Mouse (Mus musculus) heart, embryonic 15.5 days (tissue): ENCODE measurements around the gene Tgfbr3. TPM values are rescaled to one million over a fixed set of nuclear protein-coding genes. Genes with fewer than 3 reads are reported as not detected.
A peak's percentile ranks its signal among the peaks of the same experiment; 100 is the strongest.

Experiments used
- ATAC-seq: fragments of 200-750 bp; cut with Nextera tagmentation; replicated peaks from 2 replicates; pipeline ENCODE4 v1.8.0; 2017; ENCODE audit warnings: low read depth, moderate TSS enrichment; ENCODE audit not compliant: insufficient number of reproducible peaks, insufficient read depth, low FRiP score
- H3K27ac ChIP-seq: fragments of 300-500 bp; sonication (generic); 2 replicates; pipeline ENCODE4 v1.5.1; 2015; ENCODE audit warnings: mild to moderate bottlenecking, inconsistent platforms
- H3K27me3 ChIP-seq: fragments of 300-500 bp; sonication (generic); 2 replicates; pipeline ENCODE4 v1.6.1; 2015; ENCODE audit warnings: inconsistent platforms
- H3K36me3 ChIP-seq: fragments of 300-500 bp; sonication (generic); 2 replicates; pipeline ENCODE4 v1.6.1; 2015; ENCODE audit warnings: mild to moderate bottlenecking, inconsistent platforms
- H3K4me1 ChIP-seq: fragments of 300-500 bp; sonication (generic); replicated peaks from 2 replicates; pipeline ENCODE4 v1.6.1; 2015; ENCODE audit warnings: inconsistent platforms
- H3K4me2 ChIP-seq: fragments of 300-500 bp; sonication (generic); 2 replicates; pipeline ENCODE4 v1.6.1; 2015; ENCODE audit warnings: inconsistent platforms, mild to moderate bottlenecking, moderate library complexity
- H3K4me3 ChIP-seq: fragments of 300-500 bp; sonication (generic); 2 replicates; pipeline ENCODE4 v1.5.1; 2015; ENCODE audit warnings: mild to moderate bottlenecking, inconsistent platforms
- H3K9ac ChIP-seq: fragments of 300-500 bp; sonication (generic); 2 replicates; pipeline ENCODE4 v1.6.1; 2015; ENCODE audit warnings: mild to moderate bottlenecking, inconsistent platforms
- H3K9me3 ChIP-seq: fragments of 300-500 bp; sonication (generic); replicated peaks from 2 replicates; pipeline ENCODE4 v1.6.1; 2016; ENCODE audit warnings: inconsistent platforms
- WGBS: fragments of 180-500 bp; shearing (Covaris S2); methylation state at CpG from one replicate; pipeline ENCODE4 v1.1.7; 2015; ENCODE audit warnings: mixed read lengths; 5-methylcytosine and 5-hydroxymethylcytosine counted together
- polyA plus RNA-seq: library from polyadenylated mRNA; unstranded; fragments of >200 nt; fragmentation: Nextera tagmentation; extraction: Ambion mirVana; gene quantifications from 2 replicates; pipeline ENCODE4 v1.2.1, GENCODE M21; 2015

Gene Tgfbr3
- 16.8 and 23.8 TPM in 2 replicates for polyA plus RNA-seq

- Histone ChIP-seq H3K9me3 (no peaks in the 10 kb centered on the region), H3K4me2 (peak within 1 kb of the TSS; percentile 81)
- 0% methylated on average over 45 of the region's 54 CpGs for WGBS
These were observed at the start of gene Tgfbr3 for GRCm38 (mm10) chr5:107289234-107289764. Gene Tgfbr3, minus strand, starts transcription at chr5:107289629.

GRCm38 (mm10) chr5:107330916-107331421 lies 41.5 kb upstream of the Tgfbr3 start, which contains the start of gene Brdt:
Gene Brdt, plus strand, starts transcription at chr5:107331159.
- WGBS, result 89% methylated on average over 30 of the region's 30 CpGs
- H3K4me2 ChIP-seq, result no peak within 1 kb of the TSS
- H3K36me3 ChIP-seq, result no peaks in the 10 kb centered on the region
- no peak within 1 kb of the TSS for H3K4me3 ChIP-seq
- H3K27ac ChIP-seq, result no peak within 1 kb of the TSS
- ATAC-seq, result no peak
- no peaks in the 10 kb centered on the region for H3K4me1 ChIP-seq
- H3K27me3 ChIP-seq, result no peaks in the 10 kb centered on the region
- H3K9ac ChIP-seq, result no peak within 1 kb of the TSS
- H3K9me3 ChIP-seq, result no peaks in the 10 kb centered on the region

More at GRCm38 (mm10) chr5:107289234-107289764, at the start of gene Tgfbr3:
- ATAC-seq, result peak; percentile 86
- Histone ChIP-seq H3K9ac (peak within 1 kb of the TSS; percentile 89), H3K27me3 (no peaks in the 10 kb centered on the region), H3K4me3 (peak within 1 kb of the TSS; percentile 97), H3K4me1 (peaks cover 13% of the 10 kb centered on the region), H3K36me3 (no peaks in the 10 kb centered on the region), H3K27ac (peak within 1 kb of the TSS; percentile 96)

GRCm38 (mm10) chr5:107320703-107321102 lies 31.3 kb upstream of the Tgfbr3 start:
- Histone ChIP-seq H3K4me1 (peaks cover 9% of the 10 kb centered on the region), H3K4me3 (no peak overlapping the region), H3K27me3 (no peaks in the 10 kb centered on the region), H3K4me2 (peak overlapping the region; percentile 38), H3K9ac (no peak overlapping the region), H3K36me3 (no peaks in the 10 kb centered on the region), H3K27ac (no peak overlapping the region), H3K9me3 (no peaks in the 10 kb centered on the region)
- 3% methylated on average over 1 of the region's 1 CpGs for WGBS
- no peak for ATAC-seq

- H3K9me3 ChIP-seq, result no peaks in the 10 kb centered on the region
- no peak overlapping the region for H3K27ac ChIP-seq
- no peak for ATAC-seq
- H3K4me2 ChIP-seq, result no peak overlapping the region
- WGBS, result 89% methylated on average over 7 of the region's 7 CpGs
- H3K27me3 ChIP-seq, result no peaks in the 10 kb centered on the region
- no peak overlapping the region for H3K9ac ChIP-seq
- H3K4me1 ChIP-seq, result peaks cover 9% of the 10 kb centered on the region
- H3K4me3 ChIP-seq, result no peak overlapping the region
- no peaks in the 10 kb centered on the region for H3K36me3 ChIP-seq
These were observed 27.7 kb upstream of the Tgfbr3 start for GRCm38 (mm10) chr5:107317141-107317540.

- no peaks in the 10 kb centered on the region for H3K36me3 ChIP-seq
- peaks cover 11% of the 10 kb centered on the region for H3K4me1 ChIP-seq
- 61% methylated on average over 4 of the region's 4 CpGs for WGBS
- H3K9ac ChIP-seq, result no peak overlapping the region
- H3K27me3 ChIP-seq, result no peaks in the 10 kb centered on the region
- H3K27ac ChIP-seq, result no peak overlapping the region
- no peak overlapping the region for H3K4me3 ChIP-seq
- no peak overlapping the region for H3K4me2 ChIP-seq
- no peaks in the 10 kb centered on the region for H3K9me3 ChIP-seq
- ATAC-seq, result no peak
These were observed 18.0 kb upstream of the Tgfbr3 start for GRCm38 (mm10) chr5:107307432-107307831.

GRCm38 (mm10) chr5:107304117-107304825 lies 14.8 kb upstream of the Tgfbr3 start:
- no peak for ATAC-seq
- 53% methylated on average over 13 of the region's 13 CpGs for WGBS
- no peaks in the 10 kb centered on the region for H3K27me3 ChIP-seq
- peaks cover 11% of the 10 kb centered on the region for H3K4me1 ChIP-seq
- no peak overlapping the region for H3K4me3 ChIP-seq
- H3K4me2 ChIP-seq, result peak overlapping the region; percentile 57; the same call in 1 of the 2 replicates
- no peak overlapping the region for H3K9ac ChIP-seq
- no peaks in the 10 kb centered on the region for H3K9me3 ChIP-seq
- H3K27ac ChIP-seq, result no peak overlapping the region
- H3K36me3 ChIP-seq, result no peaks in the 10 kb centered on the region

- Histone ChIP-seq H3K4me1 (peaks cover 11% of the 10 kb centered on the region), H3K9me3 (no peaks in the 10 kb centered on the region), H3K4me3 (peak overlapping the region; percentile 18), H3K27ac (no peak overlapping the region), H3K27me3 (no peaks in the 10 kb centered on the region), H3K9ac (no peak overlapping the region; the same call in 1 of the 2 replicates), H3K36me3 (no peaks in the 10 kb centered on the region), H3K4me2 (peak overlapping the region; percentile 57)
- 25% methylated on average over 11 of the region's 11 CpGs for WGBS
- ATAC-seq, result 0 out of 2 replicates have a peak, but pooled peaks have one; percentile 27
These were observed 14.0 kb upstream of the Tgfbr3 start for GRCm38 (mm10) chr5:107303350-107303861.

- no peak overlapping the region for H3K4me3 ChIP-seq
- H3K36me3 ChIP-seq, result no peaks in the 10 kb centered on the region
- ATAC-seq, result no peak
- H3K9me3 ChIP-seq, result no peaks in the 10 kb centered on the region
- H3K4me2 ChIP-seq, result no peak overlapping the region
- H3K27me3 ChIP-seq, result no peaks in the 10 kb centered on the region
- H3K4me1 ChIP-seq, result peaks cover 16% of the 10 kb centered on the region
- no peak overlapping the region for H3K27ac ChIP-seq
- H3K9ac ChIP-seq, result no peak overlapping the region
- 64% methylated on average over 11 of the region's 11 CpGs for WGBS
These were observed 9.4 kb upstream of the Tgfbr3 start for GRCm38 (mm10) chr5:107298854-107299253.

- H3K27me3 ChIP-seq, result no peaks in the 10 kb centered on the region
- no peak for ATAC-seq
- H3K36me3 ChIP-seq, result no peaks in the 10 kb centered on the region
- H3K9me3 ChIP-seq, result no peaks in the 10 kb centered on the region
- WGBS, result 52% methylated on average over 9 of the region's 9 CpGs
- H3K4me3 ChIP-seq, result no peak overlapping the region
- H3K9ac ChIP-seq, result no peak overlapping the region
- H3K4me2 ChIP-seq, result no peak overlapping the region
- no peak overlapping the region for H3K27ac ChIP-seq
- H3K4me1 ChIP-seq, result peaks cover 7% of the 10 kb centered on the region
These were observed 7.3 kb upstream of the Tgfbr3 start for GRCm38 (mm10) chr5:107296512-107297322.

- H3K36me3 ChIP-seq, result no peaks in the 10 kb centered on the region
- H3K27me3 ChIP-seq, result no peaks in the 10 kb centered on the region
- peaks cover 7% of the 10 kb centered on the region for H3K4me1 ChIP-seq
- H3K9ac ChIP-seq, result no peak overlapping the region
- no peak overlapping the region for H3K4me3 ChIP-seq
- no peak for ATAC-seq
- no peaks in the 10 kb centered on the region for H3K9me3 ChIP-seq
- H3K27ac ChIP-seq, result no peak overlapping the region
- no peak overlapping the region for H3K4me2 ChIP-seq
- 80% methylated on average over 16 of the region's 16 CpGs for whole genome bisulfite sequencing
These were observed 6.5 kb upstream of the Tgfbr3 start for GRCm38 (mm10) chr5:107295817-107296511.
